Mouse (Mus musculus) neural tube, embryonic 12.5 days (tissue): ENCODE data around the gene Gorasp2. TPM values are rescaled to one million over a fixed set of nuclear protein-coding genes. Genes with fewer than 3 reads are reported as not detected.

ENCODE experiments used
- ATAC-seq: fragments of 200-750 bp; cut with Nextera tagmentation; 2 replicates; pipeline ENCODE4 v1.8.0; 2017; ENCODE audit warnings: low read depth, mild to moderate bottlenecking, moderate TSS enrichment, moderate library complexity; ENCODE audit not compliant: low FRiP score
- H3K27ac ChIP-seq: fragments of 300-500 bp; sonication (generic); 2 replicates; pipeline ENCODE4 v1.5.1; 2016
- H3K27me3 ChIP-seq: fragments of 300-500 bp; sonication (generic); replicated peaks from 2 replicates; pipeline ENCODE4 v1.6.1; 2016; ENCODE audit warnings: mild to moderate bottlenecking
- H3K36me3 ChIP-seq: fragments of 300-500 bp; sonication (generic); 2 replicates; pipeline ENCODE4 v1.6.1; 2016; ENCODE audit warnings: mild to moderate bottlenecking
- H3K4me1 ChIP-seq: fragments of 300-500 bp; sonication (generic); 2 replicates; pipeline ENCODE4 v1.6.1; 2016
- H3K4me2 ChIP-seq: fragments of 300-500 bp; sonication (generic); replicated peaks from 2 replicates; pipeline ENCODE4 v1.6.1; 2016; ENCODE audit warnings: mild to moderate bottlenecking
- H3K4me3 ChIP-seq: fragments of 300-500 bp; sonication (generic); 2 replicates; pipeline ENCODE4 v1.5.1; 2016
- H3K9ac ChIP-seq: fragments of 300-500 bp; sonication (generic); 2 replicates; pipeline ENCODE4 v1.6.1; 2016; ENCODE audit warnings: mild to moderate bottlenecking
- H3K9me3 ChIP-seq: fragments of 300-500 bp; sonication (generic); 2 replicates; pipeline ENCODE4 v1.6.1; 2016; ENCODE audit warnings: mild to moderate bottlenecking
- WGBS: fragments of 180-500 bp; shearing (Covaris S2); methylation state at CpG from one replicate; pipeline ENCODE4 v1.1.7; 2016; 5-methylcytosine and 5-hydroxymethylcytosine counted together
- polyA plus RNA-seq: library from polyadenylated mRNA; unstranded; fragments of >200 nt; fragmentation: Nextera tagmentation; extraction: Ambion mirVana; gene quantifications from 2 replicates; pipeline ENCODE4 v1.2.1, GENCODE M21; 2016

Gene Gorasp2
- 128 and 131 TPM in 2 replicates for polyA plus RNA-seq

DNA sequence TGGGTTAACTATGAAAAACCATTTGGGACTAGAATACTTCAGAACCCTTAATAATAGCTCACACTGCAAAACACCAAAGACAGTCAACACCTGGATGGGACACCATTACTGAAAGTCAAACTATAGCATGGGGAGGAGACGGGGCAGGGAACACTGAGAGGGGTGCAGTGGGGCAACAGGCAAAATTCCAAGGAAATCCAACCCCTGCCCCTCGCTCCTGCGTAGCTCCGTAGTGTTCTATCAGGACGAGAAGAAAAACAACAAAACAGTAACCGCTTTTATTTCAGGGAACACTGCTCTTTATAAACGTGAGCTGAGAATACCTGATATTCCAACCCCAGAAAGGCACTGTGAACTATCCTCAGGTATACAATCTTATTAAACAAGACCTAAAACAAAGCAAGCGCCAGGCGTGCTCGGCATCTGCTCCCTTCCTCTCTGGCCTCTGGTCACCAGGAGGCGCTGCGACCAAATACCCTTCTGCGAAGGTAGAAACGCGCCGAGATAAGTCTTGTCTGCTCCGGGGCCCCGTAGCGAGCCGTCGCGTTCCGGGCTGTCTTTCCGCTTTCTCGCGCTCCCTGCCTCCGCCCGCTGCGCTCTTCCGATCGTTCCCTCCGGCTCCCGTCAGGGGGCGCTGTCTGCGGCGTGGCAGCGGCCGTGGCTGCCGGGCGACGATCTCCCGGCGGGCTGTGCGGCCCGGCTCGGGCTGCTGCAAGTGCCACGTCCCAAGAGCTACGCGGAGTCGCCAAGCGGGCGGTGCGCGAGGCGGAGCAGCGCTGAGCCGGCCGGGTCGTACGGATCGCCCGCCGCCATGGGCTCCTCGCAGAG lies at the start of gene Gorasp2:
Gene Gorasp2 (plus strand): TSS at position 690 of the 828 bp plus-strand sequence.
- Histone ChIP-seq H3K27me3 (no peaks in the 10 kb centered on the region), H3K36me3 (no peaks in the 10 kb centered on the region), H3K9ac (peak within 1 kb of the TSS; percentile 94), H3K4me1 (peaks cover 12% of the 10 kb centered on the region), H3K4me2 (peak within 1 kb of the TSS; percentile 84), H3K4me3 (peak within 1 kb of the TSS; percentile 88), H3K9me3 (no peaks in the 10 kb centered on the region), H3K27ac (peak within 1 kb of the TSS; percentile 82)
- WGBS: 2% methylated on average over 64 of the region's 64 CpGs
- ATAC-seq: peak; percentile 96

DNA sequence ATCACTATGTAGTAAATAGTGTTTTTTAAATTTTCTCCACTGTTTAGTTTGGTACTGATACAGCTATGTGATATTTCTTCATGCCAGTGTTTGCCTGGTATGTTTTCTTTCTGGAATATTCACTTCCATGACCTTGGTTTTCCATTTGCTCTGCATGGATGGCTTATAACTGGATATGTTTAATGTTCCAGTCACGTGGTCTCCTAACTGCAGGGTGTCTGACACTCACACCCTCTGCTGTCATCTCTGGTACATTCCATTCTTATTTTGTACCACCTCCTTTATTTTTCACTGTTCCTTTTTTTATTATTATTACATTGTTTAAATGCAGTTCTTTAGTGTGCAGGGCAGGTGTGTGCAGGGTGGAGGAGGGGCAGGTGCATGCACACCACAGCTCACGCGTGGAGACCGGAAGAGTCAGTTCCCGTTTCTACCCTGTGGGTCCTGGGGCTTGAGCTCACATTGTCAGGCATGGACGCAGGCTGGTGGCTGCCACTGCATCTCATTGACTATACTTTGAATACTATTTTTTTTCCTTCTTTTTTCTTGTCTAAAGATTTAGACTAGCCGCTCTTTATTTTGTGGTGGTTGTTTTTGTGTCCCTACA lies 46.5 kb upstream of the Gorasp2 start:
- Histone ChIP-seq H3K4me3 (no peak overlapping the region), H3K36me3 (no peaks in the 10 kb centered on the region), H3K27ac (no peak overlapping the region), H3K4me1 (no peaks in the 10 kb centered on the region), H3K9ac (no peak overlapping the region), H3K27me3 (no peaks in the 10 kb centered on the region), H3K4me2 (no peak overlapping the region), H3K9me3 (no peaks in the 10 kb centered on the region)
- no peak for ATAC-seq
- 85% methylated on average over 7 of the region's 7 CpGs for WGBS

DNA sequence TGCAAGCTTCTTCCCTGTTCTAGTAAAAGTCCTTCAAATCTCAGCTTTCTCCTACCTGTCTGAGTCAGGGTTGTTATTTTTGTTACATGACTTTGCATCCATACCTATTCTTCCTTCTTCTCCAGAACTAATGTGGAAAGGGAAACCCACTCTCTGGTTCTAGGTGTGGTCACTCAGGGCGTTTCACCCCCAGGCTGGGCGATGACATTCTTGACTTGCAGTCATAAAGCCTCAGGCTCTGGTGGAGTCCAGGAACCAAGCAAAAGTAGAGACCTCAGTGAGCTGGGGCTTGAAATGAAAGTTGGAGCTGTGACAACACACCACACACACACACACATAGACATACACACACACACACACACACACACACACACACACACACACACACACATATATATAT lies 45.3 kb upstream of the Gorasp2 start:
- H3K4me3 ChIP-seq: no peak overlapping the region
- no peaks in the 10 kb centered on the region for H3K36me3 ChIP-seq
- no peak for ATAC-seq
- no peaks in the 10 kb centered on the region for H3K27me3 ChIP-seq
- H3K9me3 ChIP-seq: no peaks in the 10 kb centered on the region
- no peaks in the 10 kb centered on the region for H3K4me1 ChIP-seq
- no peak overlapping the region for H3K27ac ChIP-seq
- no peak overlapping the region for H3K4me2 ChIP-seq
- WGBS: 83% methylated on average over 2 of the region's 2 CpGs
- H3K9ac ChIP-seq: no peak overlapping the region

DNA sequence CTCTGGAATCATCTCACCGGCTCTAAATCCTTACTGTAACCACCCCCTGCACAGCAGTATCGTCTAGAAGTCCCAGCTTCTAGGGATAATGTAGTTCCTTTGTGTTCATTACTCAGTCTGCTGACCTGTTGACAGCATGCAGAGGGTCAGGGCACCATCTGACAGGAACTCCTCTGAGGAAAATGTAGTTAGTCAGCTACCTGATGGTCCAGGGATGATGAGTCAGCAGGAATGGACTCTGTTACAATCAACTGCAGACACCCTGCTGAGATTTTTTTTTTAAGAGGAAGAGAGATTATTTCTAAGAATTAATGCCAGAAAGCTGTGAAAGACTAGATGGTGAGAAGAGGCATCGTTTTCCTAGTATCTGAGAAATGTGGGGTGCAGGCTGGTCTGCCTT lies 44.8 kb upstream of the Gorasp2 start:
- no peak for ATAC-seq
- WGBS: 64% methylated on average over 3 of the region's 3 CpGs

GRCm38 (mm10) chr2:70619232-70619835 lies 42.0 kb upstream of the Gorasp2 start:
- Histone ChIP-seq H3K4me1 (no peaks in the 10 kb centered on the region), H3K27ac (no peak overlapping the region), H3K27me3 (no peaks in the 10 kb centered on the region), H3K4me3 (no peak overlapping the region), H3K36me3 (no peaks in the 10 kb centered on the region), H3K4me2 (no peak overlapping the region), H3K9me3 (no peaks in the 10 kb centered on the region), H3K9ac (no peak overlapping the region)
- ATAC-seq: no peak
- WGBS: 69% methylated on average over 6 of the region's 6 CpGs

More for the DNA sequence above, 44.8 kb upstream of the Gorasp2 start:
- H3K36me3 ChIP-seq: no peaks in the 10 kb centered on the region
- H3K9me3 ChIP-seq: no peaks in the 10 kb centered on the region
- H3K4me2 ChIP-seq: no peak overlapping the region
- no peak overlapping the region for H3K27ac ChIP-seq
- H3K4me1 ChIP-seq: no peaks in the 10 kb centered on the region
- no peaks in the 10 kb centered on the region for H3K27me3 ChIP-seq
- no peak overlapping the region for H3K4me3 ChIP-seq
- H3K9ac ChIP-seq: no peak overlapping the region

- no peak overlapping the region for H3K9ac ChIP-seq
- H3K27ac ChIP-seq: no peak overlapping the region
- H3K36me3 ChIP-seq: no peaks in the 10 kb centered on the region
- no peaks in the 10 kb centered on the region for H3K27me3 ChIP-seq
- no peaks in the 10 kb centered on the region for H3K4me1 ChIP-seq
- no peak overlapping the region for H3K4me2 ChIP-seq
- no peaks in the 10 kb centered on the region for H3K9me3 ChIP-seq
- ATAC-seq: no peak
- WGBS: 22% methylated on average over 6 of the region's 6 CpGs
- H3K4me3 ChIP-seq: no peak overlapping the region
Observed at GRCm38 (mm10) chr2:70620225-70620624, 41.2 kb upstream of the Gorasp2 start.

GRCm38 (mm10) chr2:70622244-70622643 lies 39.1 kb upstream of the Gorasp2 start:
- Histone ChIP-seq H3K36me3 (no peaks in the 10 kb centered on the region), H3K27ac (no peak overlapping the region), H3K9ac (no peak overlapping the region), H3K9me3 (no peaks in the 10 kb centered on the region), H3K4me3 (no peak overlapping the region), H3K27me3 (no peaks in the 10 kb centered on the region), H3K4me1 (no peaks in the 10 kb centered on the region), H3K4me2 (no peak overlapping the region)
- WGBS: 71% methylated on average over 4 of the region's 4 CpGs
- no peak for ATAC-seq

- H3K36me3 ChIP-seq: no peaks in the 10 kb centered on the region
- no peak overlapping the region for H3K4me3 ChIP-seq
- H3K9ac ChIP-seq: no peak overlapping the region
- H3K4me1 ChIP-seq: peaks cover 5% of the 10 kb centered on the region
- H3K27ac ChIP-seq: no peak overlapping the region
- no peaks in the 10 kb centered on the region for H3K9me3 ChIP-seq
- ATAC-seq: no peak
- 69% methylated on average over 7 of the region's 7 CpGs for WGBS
- no peaks in the 10 kb centered on the region for H3K27me3 ChIP-seq
- no peak overlapping the region for H3K4me2 ChIP-seq
Observed at GRCm38 (mm10) chr2:70625761-70626160, 35.6 kb upstream of the Gorasp2 start.

DNA sequence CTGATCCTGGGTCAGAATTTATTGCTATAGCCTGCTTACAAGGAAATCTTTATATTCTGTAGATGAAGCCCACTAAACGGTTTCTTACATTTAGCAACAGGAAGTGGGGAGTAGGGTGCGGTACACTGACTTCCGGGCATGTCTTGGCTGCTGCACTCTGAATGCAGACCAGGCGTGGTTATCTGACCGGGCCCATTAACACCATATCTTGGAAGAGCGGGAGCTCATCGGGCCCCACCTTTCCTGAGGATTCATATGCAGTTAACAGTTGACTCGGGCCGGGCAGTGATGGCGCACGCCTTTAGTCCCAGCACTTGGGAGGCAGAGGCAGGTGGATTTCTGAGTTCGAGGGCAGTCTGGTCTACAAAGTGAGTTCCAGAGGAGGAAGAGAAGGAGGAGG lies 33.0 kb upstream of the Gorasp2 start:
- Histone ChIP-seq H3K9ac (no peak overlapping the region), H3K9me3 (no peaks in the 10 kb centered on the region), H3K4me3 (no peak overlapping the region), H3K27me3 (no peaks in the 10 kb centered on the region), H3K27ac (no peak overlapping the region), H3K4me2 (no peak overlapping the region), H3K36me3 (no peaks in the 10 kb centered on the region), H3K4me1 (peaks cover 5% of the 10 kb centered on the region)
- no peak for ATAC-seq
- WGBS: 90% methylated on average over 12 of the region's 12 CpGs

- Histone ChIP-seq H3K9me3 (no peaks in the 10 kb centered on the region), H3K9ac (no peak overlapping the region), H3K27me3 (no peaks in the 10 kb centered on the region), H3K4me3 (peak overlapping the region; percentile 16; the same call in 1 of the 2 replicates), H3K27ac (no peak overlapping the region), H3K4me2 (peak overlapping the region; percentile 50), H3K4me1 (peaks cover 5% of the 10 kb centered on the region), H3K36me3 (no peaks in the 10 kb centered on the region)
- 9% methylated on average over 10 of the region's 10 CpGs for WGBS
- peak; percentile 61 for ATAC-seq
Observed at GRCm38 (mm10) chr2:70629339-70629761, 32.0 kb upstream of the Gorasp2 start.

DNA sequence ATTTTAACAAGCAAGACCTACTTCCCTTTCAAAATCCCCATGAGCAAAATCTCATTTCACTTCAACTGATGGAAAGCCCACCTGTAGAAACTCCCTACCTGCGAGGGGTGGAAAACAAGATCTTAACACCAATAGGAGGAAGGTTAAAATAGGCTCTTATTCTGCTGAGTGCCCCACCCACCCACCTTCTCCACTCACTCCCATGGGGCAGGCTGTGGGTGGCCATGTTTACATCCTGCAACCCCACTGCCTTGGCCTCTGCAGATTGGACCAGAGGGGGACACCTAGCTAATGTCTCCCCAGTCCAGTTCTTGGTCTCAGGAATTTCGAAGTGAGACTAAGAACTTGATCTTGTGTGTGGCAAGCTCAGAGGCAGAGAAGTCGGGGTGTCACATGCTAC lies 31.5 kb upstream of the Gorasp2 start:
- Histone ChIP-seq H3K4me1 (peaks cover 5% of the 10 kb centered on the region), H3K9ac (no peak overlapping the region), H3K4me2 (peak overlapping the region; percentile 50), H3K27me3 (no peaks in the 10 kb centered on the region), H3K4me3 (no peak overlapping the region), H3K9me3 (no peaks in the 10 kb centered on the region), H3K36me3 (no peaks in the 10 kb centered on the region), H3K27ac (no peak overlapping the region)
- WGBS: 66% methylated on average over 3 of the region's 3 CpGs
- ATAC-seq: no peak

- no peak overlapping the region for H3K4me3 ChIP-seq
- 93% methylated on average over 1 of the region's 1 CpGs for WGBS
- peaks cover 5% of the 10 kb centered on the region for H3K4me1 ChIP-seq
- no peak overlapping the region for H3K4me2 ChIP-seq
- H3K36me3 ChIP-seq: no peaks in the 10 kb centered on the region
- no peak overlapping the region for H3K27ac ChIP-seq
- no peaks in the 10 kb centered on the region for H3K27me3 ChIP-seq
- no peak overlapping the region for H3K9ac ChIP-seq
- no peaks in the 10 kb centered on the region for H3K9me3 ChIP-seq
- no peak for ATAC-seq
Observed at GRCm38 (mm10) chr2:70631321-70631720, 30.1 kb upstream of the Gorasp2 start.
